Mouse (Mus musculus): ENCODE data around the gene Cdh8.

The Cdh8 gene

GRCm38 (mm10) chr8:99415966-99416781, at the start of gene Cdh8:
Cdh8 (minus strand) TSS chr8:99416471.
- peak; percentile 82 for DNase-seq (ENCODE audit: low read depth, low spot score)

- no peak for DNase-seq (ENCODE audit: low read depth, low spot score)
These were observed 30.2 kb upstream of the Cdh8 start for GRCm38 (mm10) chr8:99446506-99446905.

- DNase-seq (ENCODE audit: low read depth, low spot score), result no peak
These were observed 9.6 kb upstream of the Cdh8 start for GRCm38 (mm10) chr8:99425901-99426300.

GRCm38 (mm10) chr8:99421516-99421915, 5.2 kb upstream of the Cdh8 start:
- no peak for DNase-seq (ENCODE audit: low read depth, low spot score)

- DNase-seq (ENCODE audit: low read depth, low spot score), result peak; percentile 46
These were observed 3.5 kb upstream of the Cdh8 start for GRCm38 (mm10) chr8:99419726-99420125.

GRCm38 (mm10) chr8:99417456-99417855, 1.2 kb upstream of the Cdh8 start:
- no peak for DNase-seq (ENCODE audit: low read depth, low spot score)

GRCm38 (mm10) chr8:99415076-99415965, 950 bp downstream of the Cdh8 start:
- DNase-seq (ENCODE audit: low read depth, low spot score), result peak; percentile 52

GRCm38 (mm10) chr8:99414483-99414921, 1.8 kb downstream of the Cdh8 start:
- DNase-seq (ENCODE audit: low read depth, low spot score), result no peak

- DNase-seq (ENCODE audit: low read depth, low spot score), result no peak
These were observed 2.3 kb downstream of the Cdh8 start for GRCm38 (mm10) chr8:99413877-99414482.

- DNase-seq (ENCODE audit: low read depth, low spot score), result no peak
These were observed 22.4 kb downstream of the Cdh8 start for GRCm38 (mm10) chr8:99393908-99394307.

GRCm38 (mm10) chr8:99370104-99370503, 46.2 kb downstream of the Cdh8 start:
- DNase-seq (ENCODE audit: low read depth, low spot score), result no peak

GRCm38 (mm10) chr8:99369166-99369565, 47.1 kb downstream of the Cdh8 start:
- no peak for DNase-seq (ENCODE audit: low read depth, low spot score)

GRCm38 (mm10) chr8:99368449-99368848, 47.8 kb downstream of the Cdh8 start:
- DNase-seq (ENCODE audit: low read depth, low spot score), result no peak

GRCm38 (mm10) chr8:99353923-99354322, 62.3 kb downstream of the Cdh8 start:
- DNase-seq (ENCODE audit: low read depth, low spot score), result no peak

- DNase-seq (ENCODE audit: low read depth, low spot score), result no peak
These were observed 63.0 kb downstream of the Cdh8 start for GRCm38 (mm10) chr8:99353221-99353620.

GRCm38 (mm10) chr8:99349456-99349855, 66.8 kb downstream of the Cdh8 start:
- DNase-seq (ENCODE audit: low read depth, low spot score), result no peak

GRCm38 (mm10) chr8:99348618-99349017, 67.7 kb downstream of the Cdh8 start:
- DNase-seq (ENCODE audit: low read depth, low spot score), result no peak

GRCm38 (mm10) chr8:99339310-99339709, 77.0 kb downstream of the Cdh8 start:
- DNase-seq (ENCODE audit: low read depth, low spot score), result no peak

- no peak for DNase-seq (ENCODE audit: low read depth, low spot score)
These were observed 88.7 kb downstream of the Cdh8 start for GRCm38 (mm10) chr8:99327559-99327958.

- no peak for DNase-seq (ENCODE audit: low read depth, low spot score)
These were observed 101.7 kb downstream of the Cdh8 start for GRCm38 (mm10) chr8:99314561-99314960.

GRCm38 (mm10) chr8:99304184-99304583, 112.1 kb downstream of the Cdh8 start:
- DNase-seq (ENCODE audit: low read depth, low spot score), result no peak

- DNase-seq (ENCODE audit: low read depth, low spot score), result no peak
These were observed 126.1 kb downstream of the Cdh8 start for GRCm38 (mm10) chr8:99290201-99290600.
